Mouse (Mus musculus) testis, adult 2 months (tissue): Measurements from ENCODE around the gene Plcb2. TPM values are rescaled to one million over a fixed set of nuclear protein-coding genes. Genes with fewer than 3 reads are reported as not detected.

Experiments used
- H3K27ac ChIP-seq: fragments of 200-500 bp; 2 replicates; pipeline ENCODE4 v1.5.1; 2012; ENCODE audit warnings: low read depth, low read length; ENCODE audit not compliant: control insufficient read depth, insufficient read depth
- H3K27me3 ChIP-seq: fragments of 200-500 bp; 2 replicates; pipeline ENCODE4 v1.6.1; 2012; ENCODE audit warnings: mild to moderate bottlenecking, low read length, moderate library complexity; ENCODE audit not compliant: control insufficient read depth, insufficient read depth
- H3K36me3 ChIP-seq: fragments of 200-500 bp; 2 replicates; pipeline ENCODE4 v1.6.1; 2012; ENCODE audit warnings: mild to moderate bottlenecking, low read length; ENCODE audit not compliant: control insufficient read depth, insufficient read depth
- H3K4me1 ChIP-seq: fragments of 200-500 bp; 2 replicates; pipeline ENCODE4 v1.6.1; 2012; ENCODE audit warnings: low read length; ENCODE audit not compliant: control insufficient read depth, insufficient read depth
- H3K4me3 ChIP-seq: fragments of 200-500 bp; 2 replicates; pipeline ENCODE4 v1.5.1; 2012; ENCODE audit warnings: low read depth, mild to moderate bottlenecking, low read length, moderate library complexity, mixed read lengths; ENCODE audit not compliant: control insufficient read depth
- CTCF ChIP-seq: fragments of 200-500 bp; IDR thresholded peaks from 2 replicates; pipeline ENCODE4 v1.5.1; 2012; ENCODE audit warnings: low read depth, mild to moderate bottlenecking, inconsistent platforms, low read length, moderate library complexity; ENCODE audit not compliant: control insufficient read depth, insufficient read depth, insufficient replicate concordance
- POLR2A ChIP-seq: fragments of 200-500 bp; IDR thresholded peaks from 2 replicates; pipeline ENCODE4 v1.6.1; 2012; ENCODE audit warnings: low read depth, mild to moderate bottlenecking, inconsistent platforms, low read length, moderate library complexity; ENCODE audit not compliant: control insufficient read depth
- polyA plus RNA-seq: library from polyadenylated mRNA; depleted of rRNA; stranded (reverse); fragments of >200 nt; gene quantifications from 2 replicates; pipeline ENCODE4 v1.2.3, GENCODE M21; 2012; rRNA removed

Gene Plcb2
- polyA plus RNA-seq, 1 experiment = 17.9 TPM

DNA sequence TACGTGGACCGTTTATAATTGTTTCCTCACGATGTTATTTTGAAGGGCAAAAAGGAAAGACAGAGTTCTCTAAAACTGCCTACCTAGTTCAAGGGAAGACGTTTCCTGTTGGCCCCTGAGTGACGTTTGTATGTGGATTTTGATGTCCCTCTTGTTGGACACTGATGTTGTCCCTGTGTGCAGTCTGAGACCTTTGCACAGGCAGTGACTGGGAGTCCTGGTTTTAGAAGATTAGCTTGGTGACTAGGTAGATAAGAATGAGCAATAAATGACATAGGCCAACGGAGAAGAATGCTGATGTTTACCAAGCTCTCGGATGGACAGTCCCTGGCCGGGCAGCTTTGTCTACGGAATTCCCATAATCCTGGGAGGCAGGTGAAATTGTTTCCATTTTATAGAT is 66.3 kb downstream of the Plcb2 start:
- TF ChIP-seq CTCF = no peak
- no peak for TF ChIP-seq POLR2A
- no peaks in the 10 kb centered on the region for H3K27me3 ChIP-seq

GRCm38 (mm10) chr2:118659998-118660452 is 68.2 kb downstream of the Plcb2 start:
- TF ChIP-seq POLR2A (no peak), CTCF (no peak)
- H3K4me3 ChIP-seq = peak overlapping the region; percentile 66
- H3K27ac ChIP-seq = peak overlapping the region; percentile 59
- H3K4me1 ChIP-seq = peaks cover 10% of the 10 kb centered on the region
- H3K36me3 ChIP-seq = no peaks in the 10 kb centered on the region
- H3K27me3 ChIP-seq = no peaks in the 10 kb centered on the region

More for the DNA sequence above, 66.3 kb downstream of the Plcb2 start:
- Histone ChIP-seq H3K4me1 (peaks cover 10% of the 10 kb centered on the region), H3K36me3 (no peaks in the 10 kb centered on the region), H3K27ac (no peak overlapping the region), H3K4me3 (no peak overlapping the region)

DNA sequence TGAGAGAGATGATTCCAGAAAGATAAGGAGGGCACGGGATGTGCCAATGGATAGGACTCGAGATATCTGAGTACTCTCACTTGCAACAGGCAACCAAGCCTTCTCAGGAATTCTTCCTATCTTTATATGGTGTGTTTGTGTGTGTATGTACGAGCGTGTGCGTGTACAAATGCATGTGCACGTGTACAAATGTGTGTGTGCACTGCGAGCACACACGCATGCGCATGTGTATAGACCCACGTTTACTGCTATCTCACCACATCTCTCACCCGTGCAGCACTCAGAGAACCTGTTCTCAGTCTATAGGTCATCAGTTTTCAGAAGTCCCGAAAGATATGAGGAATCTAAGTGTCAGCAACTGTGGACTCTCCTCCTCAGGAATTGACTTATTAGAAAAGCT is 68.7 kb downstream of the Plcb2 start:
- H3K27ac ChIP-seq = no peak overlapping the region
- no peak overlapping the region for H3K4me3 ChIP-seq
- peaks cover 10% of the 10 kb centered on the region for H3K4me1 ChIP-seq
- H3K36me3 ChIP-seq = no peaks in the 10 kb centered on the region
- H3K27me3 ChIP-seq = no peaks in the 10 kb centered on the region
- TF ChIP-seq POLR2A (no peak), CTCF (no peak)

DNA sequence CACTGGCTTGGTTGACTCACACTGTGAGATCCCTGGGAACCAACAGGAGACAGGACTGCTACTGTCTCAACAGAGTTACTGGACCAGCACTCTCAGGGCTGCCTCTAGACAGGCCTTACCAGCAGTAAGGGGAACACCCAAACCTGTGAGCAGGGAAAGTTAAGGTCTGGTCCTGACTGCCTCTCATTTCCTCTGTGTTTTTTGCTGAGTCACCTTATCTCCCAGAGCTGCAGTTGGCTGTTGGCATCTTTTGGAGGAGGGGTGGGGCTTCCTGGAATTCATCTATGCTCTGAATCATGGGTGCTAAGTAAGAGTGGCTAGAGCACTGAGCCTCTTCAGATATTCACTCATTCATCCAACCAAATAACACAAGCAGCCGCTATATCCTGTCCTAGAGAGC is 69.2 kb downstream of the Plcb2 start:
- H3K27me3 ChIP-seq = no peaks in the 10 kb centered on the region

GRCm38 (mm10) chr2:118658457-118658856 is 69.8 kb downstream of the Plcb2 start:
- Histone ChIP-seq H3K4me3 (no peak overlapping the region), H3K36me3 (no peaks in the 10 kb centered on the region), H3K4me1 (peaks cover 6% of the 10 kb centered on the region), H3K27me3 (no peaks in the 10 kb centered on the region), H3K27ac (no peak overlapping the region)
- TF ChIP-seq POLR2A = no peak
- no peak for TF ChIP-seq CTCF

More for the DNA sequence above, 69.2 kb downstream of the Plcb2 start:
- no peak overlapping the region for H3K27ac ChIP-seq
- H3K4me3 ChIP-seq = no peak overlapping the region
- H3K36me3 ChIP-seq = no peaks in the 10 kb centered on the region
- H3K4me1 ChIP-seq = peaks cover 10% of the 10 kb centered on the region
- no peak for TF ChIP-seq POLR2A
- TF ChIP-seq CTCF = no peak

Other genes starting within 250 kb of the Plcb2 start
- gene Srp14, start 248.7 kb downstream of the Plcb2 start, polyA plus RNA-seq = 159 and 160 TPM in 2 replicates
- gene Bmf, start 178.8 kb downstream of the Plcb2 start, polyA plus RNA-seq = 0.84 and 0.88 TPM in 2 replicates
- gene Bub1b, start 130.2 kb downstream of the Plcb2 start, polyA plus RNA-seq = 18.4 and 20.0 TPM in 2 replicates
- gene Pak6, start 65.1 kb downstream of the Plcb2 start, polyA plus RNA-seq = 6.2 and 7.6 TPM in 2 replicates
- gene Ankrd63, start 24.5 kb downstream of the Plcb2 start, polyA plus RNA-seq = 1.8 and 1.9 TPM in 2 replicates
- 12.6 and 13.4 TPM in 2 replicates for gene Inafm2, start 17.3 kb upstream of the Plcb2 start, polyA plus RNA-seq
- 0.80 and 0.85 TPM in 2 replicates for gene Ccdc9b, start 34.2 kb upstream of the Plcb2 start, polyA plus RNA-seq
- gene Phgr1, start 44.3 kb upstream of the Plcb2 start, polyA plus RNA-seq = 0.49 and 1.1 TPM in 2 replicates
- gene Disp2, start 51.3 kb upstream of the Plcb2 start, polyA plus RNA-seq = 0.28 and 0.77 TPM in 2 replicates
- 123 and 126 TPM in 2 replicates for gene Knstrn, start 85.6 kb upstream of the Plcb2 start, polyA plus RNA-seq
- 22.2 and 41.3 TPM in 2 replicates for gene Ivd, start 133.5 kb upstream of the Plcb2 start, polyA plus RNA-seq
- gene Bahd1, start 171.9 kb upstream of the Plcb2 start, polyA plus RNA-seq = 10.0 and 12.8 TPM in 2 replicates
- 1.0 and 1.3 TPM in 2 replicates for gene Chst14, start 198.1 kb upstream of the Plcb2 start, polyA plus RNA-seq